Comparison of ENCODE assay signal across 1 mouse cellular context in genomic region chr3:131337749-131338148, GRCm38 (mm10). TPM values are rescaled to one million over a fixed set of nuclear protein-coding genes. Genes with fewer than 3 reads are reported as not detected.
"Had no signal": no experiment of that assay in that cellular context is flagged by ENCODE, and none has a peak within 500 bp of the region (broad histone marks: within the 10 kb centered on the region; RNA-seq: fewer than 3 reads in every experiment).

No protein-coding gene starts in this region.

RNA-seq across cellular contexts. Expression of gene Cyp2u1, which starts 34.7 kb away (rescaled TPM):
- polyA plus RNA-seq: erythroblast, embryonic 14.5 days had no signal
